Mouse (Mus musculus) myocyte (in vitro differentiated cells): ENCODE results near the gene Zbtb20.

Experiments
- CEBPB ChIP-seq: IDR thresholded peaks from 2 replicates; pipeline ENCODE4 v1.6.1; 2011; ENCODE audit warnings: mild to moderate bottlenecking, moderate library complexity; ENCODE audit not compliant: poor library complexity, insufficient read depth, severe bottlenecking
- E2F4 ChIP-seq: IDR thresholded peaks from one replicate; pipeline ENCODE4 v1.6.1; 2011; ENCODE audit warnings: mild to moderate bottlenecking, control low read depth, moderate library complexity; ENCODE audit not compliant: insufficient read depth
- MYOG ChIP-seq, 3 experiments: IDR thresholded peaks; one replicate each; pipeline ENCODE4 v1.6.1; 2011; ENCODE audit warnings: control low read depth in 2 of 3, low read depth in 2 of 3, mild to moderate bottlenecking in 2 of 3; ENCODE audit not compliant: insufficient read length in 2 of 3, control insufficient read depth in 1 of 3, insufficient read depth in 1 of 3
- POLR2A ChIP-seq: IDR thresholded peaks from one replicate; pipeline ENCODE4 v1.6.1; 2011; ENCODE audit warnings: low read depth, mild to moderate bottlenecking, control low read depth, moderate library complexity; ENCODE audit not compliant: insufficient read length
- POLR2AphosphoS2 ChIP-seq: IDR thresholded peaks from one replicate; pipeline ENCODE4 v1.6.1; 2011; ENCODE audit warnings: low read depth, control low read depth; ENCODE audit not compliant: insufficient read length
- REST ChIP-seq: IDR thresholded peaks from one replicate; pipeline ENCODE4 v1.6.1; 2011; ENCODE audit warnings: mild to moderate bottlenecking, control low read depth, moderate library complexity; ENCODE audit not compliant: insufficient read depth, insufficient read length
- TCF12 ChIP-seq: IDR thresholded peaks from one replicate; pipeline ENCODE4 v1.6.1; 2011; ENCODE audit warnings: mild to moderate bottlenecking, control low read depth; ENCODE audit not compliant: poor library complexity, insufficient read depth, severe bottlenecking
- USF1 ChIP-seq: IDR thresholded peaks from one replicate; pipeline ENCODE4 v1.6.1; 2011; ENCODE audit warnings: low read depth, mild to moderate bottlenecking, control low read depth, moderate library complexity

DNA sequence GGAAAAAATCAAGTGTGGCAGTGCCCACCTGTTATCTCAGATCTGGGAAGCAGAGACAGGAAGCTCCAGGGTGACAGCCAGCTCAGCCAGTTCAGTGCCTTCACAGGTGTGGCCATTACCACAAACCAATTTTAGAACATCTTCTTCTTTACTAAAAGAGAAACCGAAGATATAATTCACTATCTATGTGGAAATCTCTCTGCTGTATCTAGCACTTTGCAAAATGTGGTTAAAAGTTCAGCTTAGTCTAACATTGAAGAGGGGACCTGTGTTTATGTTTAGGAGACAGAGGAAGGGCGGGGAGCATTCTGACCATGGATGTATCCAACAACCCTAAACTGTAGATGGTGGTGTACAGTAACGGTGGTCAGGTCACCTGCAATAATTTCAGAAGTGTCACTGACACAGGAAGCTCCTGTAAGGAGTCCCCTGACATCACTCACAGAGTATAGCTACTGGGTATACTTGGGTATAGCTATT is 814.6 kb downstream of the Zbtb20 start:
- TF ChIP-seq MYOG (IDR thresholded peaks at IDR 0.05; ENCODE audit: control insufficient read depth in 1 of 3, insufficient read depth in 1 of 3, insufficient read length in 2 of 3, low read depth in 2 of 3) = no peak
- no peak for TF ChIP-seq TCF12
- no peak for TF ChIP-seq POLR2A
- TF ChIP-seq E2F4 = no peak
- TF ChIP-seq REST = no peak
- TF ChIP-seq USF1 = no peak
- TF ChIP-seq POLR2AphosphoS2 = no peak
- no peak for TF ChIP-seq CEBPB
